Mouse (Mus musculus) ES-E14 (cell line): ENCODE results near the gene Vars. TPM values are rescaled to one million over a fixed set of nuclear protein-coding genes. Genes with fewer than 3 reads are reported as not detected.

ENCODE experiments used
- DNase-seq: peaks from one replicate; pipeline ENCODE4 v3.0.0-alpha.2; 2013; ENCODE audit warnings: low read depth, low spot score
- H3K27ac ChIP-seq: 2 replicates; pipeline ENCODE4 v1.5.1; 2012; ENCODE audit warnings: low read depth, mild to moderate bottlenecking, low read length, moderate library complexity, mixed read lengths; ENCODE audit not compliant: poor library complexity, insufficient read depth, severe bottlenecking
- H3K36me3 ChIP-seq: 2 replicates; pipeline ENCODE4 v1.6.1; 2012; ENCODE audit warnings: mild to moderate bottlenecking, low read length, moderate library complexity, mixed read lengths; ENCODE audit not compliant: control insufficient read depth, poor library complexity, insufficient read depth, severe bottlenecking
- H3K4me1 ChIP-seq, 2 experiments: fragments of 150-350 bp in 1 of 2; sonication (generic) in 1 of 2; 2 replicates each; pipeline ENCODE4 v1.6.1; 2012; ENCODE audit warnings: low read length in 2 of 2, mild to moderate bottlenecking in 1 of 2, mixed read lengths in 1 of 2; ENCODE audit not compliant: control insufficient read depth in 2 of 2, insufficient read depth in 2 of 2, poor library complexity in 1 of 2
- H3K4me3 ChIP-seq, 2 experiments: fragments of 150-350 bp in 1 of 2; sonication (generic) in 1 of 2; 2 replicates each; pipeline ENCODE4 v1.5.1; 2012; ENCODE audit warnings: low read length in 2 of 2, low read depth in 1 of 2, mild to moderate bottlenecking in 1 of 2, mixed read lengths in 1 of 2; ENCODE audit not compliant: insufficient read depth in 1 of 2, poor library complexity in 1 of 2, severe bottlenecking in 1 of 2
- H3K9ac ChIP-seq: 2 replicates; pipeline ENCODE4 v1.6.1; 2012; ENCODE audit warnings: low read depth, mild to moderate bottlenecking, low read length, mixed read lengths; ENCODE audit not compliant: poor library complexity, insufficient read depth, severe bottlenecking
- H3K9me3 ChIP-seq: fragments of 150-350 bp; sonication (generic); 2 replicates; pipeline ENCODE4 v1.6.1; 2012; ENCODE audit warnings: low read depth, mild to moderate bottlenecking, low read length; ENCODE audit not compliant: control insufficient read depth, insufficient read depth
- CHD2 ChIP-seq: IDR thresholded peaks from 2 replicates; pipeline ENCODE4 v1.6.1; 2014; ENCODE audit warnings: mild to moderate bottlenecking, low read depth, low read length, inconsistent platforms
- HCFC1 ChIP-seq: IDR thresholded peaks from 2 replicates; pipeline ENCODE4 v1.6.1; 2012; ENCODE audit warnings: low read length, inconsistent platforms, borderline replicate concordance; ENCODE audit not compliant: insufficient read depth
- MAFK ChIP-seq: IDR thresholded peaks from 2 replicates; pipeline ENCODE4 v1.6.1; 2014; ENCODE audit warnings: mild to moderate bottlenecking, low read depth, low read length, inconsistent platforms; ENCODE audit not compliant: insufficient read depth
- ZC3H11A ChIP-seq: IDR thresholded peaks from 2 replicates; pipeline ENCODE4 v1.6.1; 2012; ENCODE audit warnings: low read depth, mild to moderate bottlenecking, inconsistent platforms, low read length, borderline replicate concordance
- ZNF384 ChIP-seq: IDR thresholded peaks from 2 replicates; pipeline ENCODE4 v1.6.1; 2012; ENCODE audit warnings: low read depth, low read length, inconsistent platforms
- in situ Hi-C, 2 experiments: fragments of 600-800 bp; cut with MboI; formaldehyde crosslinking; loops; one replicate each; pipeline ENCODE4 v1.15.1; 2025; ENCODE audit warnings: low sequenced_read_pairs in 2 of 2, inconsistent platforms in 1 of 2; ENCODE audit not compliant: unreplicated experiment in 2 of 2
- total RNA-seq: library from RNA; depleted of rRNA; stranded (reverse); fragments of 300-350 nt; gene quantifications from 2 replicates; pipeline ENCODE4 v1.2.3, GENCODE M21; 2012

The Vars gene
- total RNA-seq, 1 experiment: 303 TPM

DNA sequence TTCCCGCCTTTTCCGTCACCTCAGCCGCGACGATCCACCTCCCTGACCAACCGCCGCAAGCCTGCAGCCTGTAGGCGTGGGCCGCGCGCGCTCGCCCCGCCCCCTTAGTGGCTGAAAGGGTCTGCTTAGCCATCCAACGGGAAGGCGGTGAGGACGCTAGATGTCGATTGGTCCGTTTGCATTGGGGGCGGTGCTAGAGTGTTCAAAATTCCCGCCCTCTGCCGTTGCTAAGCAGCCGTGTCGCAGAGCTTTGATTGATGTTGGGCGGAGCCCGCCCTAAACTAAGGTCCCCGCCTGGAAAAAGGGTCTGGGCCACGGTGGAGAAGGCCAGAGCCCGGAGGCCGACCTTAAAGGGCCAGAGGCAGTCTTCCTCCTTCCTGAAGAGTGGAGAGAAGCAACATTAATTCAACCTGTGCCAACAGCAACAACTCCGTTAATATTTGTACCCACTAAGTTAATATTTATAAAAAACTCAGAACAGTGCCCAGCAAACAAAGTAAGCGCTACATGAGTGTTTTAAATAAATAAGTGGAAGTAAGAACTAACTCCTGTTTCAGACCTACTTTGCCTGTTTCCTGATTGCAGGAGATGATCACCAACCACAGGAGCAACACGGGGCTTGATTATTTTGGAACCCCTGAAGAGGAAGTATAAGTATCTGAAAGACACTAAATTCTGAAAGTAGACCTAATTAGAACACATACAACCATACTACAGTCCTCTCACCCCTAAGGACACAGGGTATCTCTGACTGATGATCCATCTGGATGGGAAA lies 46.1 kb downstream of the Vars start, which contains the start of gene Msh5:
Gene Msh5, minus strand, starts transcription at position 65 of the 775 bp plus-strand sequence.
- Histone ChIP-seq H3K36me3 (no peaks in the 10 kb centered on the region), H3K9me3 (no peaks in the 10 kb centered on the region), H3K9ac (peak within 1 kb of the TSS; percentile 91), H3K4me3 (peak within 1 kb of the TSS; percentile 66 to 78), H3K27ac (no peak within 1 kb of the TSS), H3K4me1 (peaks cover 0 to 16% of the 10 kb centered on the region in 2 experiments)
- no peak for TF ChIP-seq MAFK
- 0 out of 2 replicates have a peak, but pooled peaks have one; percentile 17 for TF ChIP-seq CHD2
- no peak for TF ChIP-seq ZNF384
- TF ChIP-seq HCFC1: no peak
- no peak for TF ChIP-seq ZC3H11A
- DNase-seq: peak; percentile 100
- in situ Hi-C loops: no loop called here

DNA sequence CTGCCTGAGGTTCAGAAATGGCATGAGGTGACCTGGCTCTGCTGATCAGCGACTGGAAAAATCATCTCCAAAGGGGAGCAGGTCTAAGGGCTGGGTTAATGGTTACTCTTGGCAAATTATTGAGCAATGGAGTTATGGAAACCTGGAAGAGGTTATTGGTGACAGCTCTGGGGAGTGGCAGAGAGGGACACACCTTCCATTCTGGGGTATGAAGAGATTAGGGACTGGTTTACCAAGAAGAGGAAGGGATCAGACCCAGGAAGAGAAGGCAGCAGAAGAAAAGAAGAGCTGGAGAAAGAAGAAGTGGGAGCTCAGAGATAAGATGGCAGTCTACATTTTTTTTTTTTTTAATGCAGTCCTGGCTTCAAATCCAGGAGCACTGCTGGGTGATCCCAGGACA lies 46.9 kb downstream of the Vars start:
- TF ChIP-seq ZNF384 (no peak), MAFK (no peak), HCFC1 (no peak), ZC3H11A (no peak), CHD2 (no peak)
- no peak overlapping the region for H3K9ac ChIP-seq
- peaks cover 0 to 24% of the 10 kb centered on the region in 2 experiments for H3K4me1 ChIP-seq
- in situ Hi-C loops: no loop called here
- no peak overlapping the region for H3K27ac ChIP-seq
- no peak for DNase-seq
- H3K36me3 ChIP-seq: peaks cover 5% of the 10 kb centered on the region; the same call in 1 of the 2 replicates
- no peaks in the 10 kb centered on the region for H3K9me3 ChIP-seq
- no peak overlapping the region for H3K4me3 ChIP-seq

DNA sequence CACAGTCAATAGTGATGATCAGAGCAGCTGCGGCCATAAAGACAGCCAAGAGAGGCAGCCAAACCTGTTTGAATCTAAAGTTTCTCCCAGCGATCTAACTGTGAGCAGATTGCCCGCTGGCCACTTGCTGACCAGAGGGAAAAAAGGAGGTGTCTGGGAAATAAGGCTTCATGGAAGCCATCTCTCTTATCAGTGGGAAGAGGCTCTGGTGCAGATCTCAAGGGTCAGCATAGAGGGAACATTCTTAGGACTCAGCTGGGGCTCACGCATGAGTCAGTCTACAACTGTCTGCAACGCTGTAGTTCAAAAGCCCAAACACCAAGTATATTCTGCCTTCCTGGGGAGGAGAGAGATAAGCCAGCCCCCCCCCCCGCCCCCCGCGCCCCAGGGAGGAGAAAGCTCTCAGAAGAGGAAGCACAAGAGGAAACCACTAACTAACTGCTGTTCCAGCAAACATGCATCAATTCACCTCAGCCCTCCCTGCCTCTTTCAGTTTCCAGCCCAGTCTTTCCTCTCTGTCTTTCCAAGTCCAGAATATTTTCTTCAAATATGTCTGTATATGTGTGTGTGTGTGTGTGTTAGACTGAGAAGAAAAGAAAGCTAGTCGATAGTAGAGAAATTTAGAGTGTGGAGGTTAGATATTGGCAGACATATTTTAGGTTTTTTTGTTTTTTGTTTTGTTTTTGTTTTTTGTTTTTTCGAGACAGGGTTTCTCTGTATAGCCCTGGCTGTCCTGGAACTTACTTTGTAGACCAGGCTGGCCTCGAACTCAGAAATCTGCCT lies 47.6 kb downstream of the Vars start:
- Histone ChIP-seq H3K4me1 (peaks cover 0 to 28% of the 10 kb centered on the region in 2 experiments), H3K9ac (no peak overlapping the region), H3K27ac (no peak overlapping the region), H3K36me3 (peaks cover 9% of the 10 kb centered on the region), H3K9me3 (no peaks in the 10 kb centered on the region), H3K4me3 (no peak overlapping the region)
- in situ Hi-C loops: no loop called here
- DNase-seq: no peak
- no peak for TF ChIP-seq ZNF384
- TF ChIP-seq HCFC1: no peak
- no peak for TF ChIP-seq CHD2
- TF ChIP-seq ZC3H11A: no peak
- no peak for TF ChIP-seq MAFK

DNA sequence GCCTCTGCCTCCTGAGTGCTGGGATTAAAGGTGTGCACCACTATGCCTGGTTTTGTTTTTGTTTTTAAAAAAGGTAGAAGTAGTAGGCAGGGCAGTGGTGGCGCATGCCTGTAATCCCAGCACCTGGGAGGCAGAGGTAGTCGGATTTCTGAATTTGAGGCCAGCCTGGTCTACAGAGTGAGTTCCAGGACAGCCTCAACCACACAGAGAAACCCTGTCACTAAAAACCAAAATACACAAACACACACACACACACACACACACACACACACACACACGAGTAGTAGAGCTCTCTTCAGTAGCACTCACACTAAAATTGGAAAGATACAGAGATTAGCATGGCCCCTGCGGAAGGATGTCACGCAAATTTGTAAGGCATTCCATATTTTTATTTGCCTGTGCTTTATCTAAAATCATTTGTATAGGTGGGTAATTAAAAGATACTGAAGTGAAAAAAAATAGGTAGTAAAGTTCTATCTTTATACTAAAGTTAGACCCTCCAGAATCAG lies 48.2 kb downstream of the Vars start:
- Histone ChIP-seq H3K27ac (no peak overlapping the region), H3K9ac (no peak overlapping the region; the same call in 1 of the 2 replicates), H3K9me3 (no peaks in the 10 kb centered on the region), H3K4me1 (peaks cover 0 to 28% of the 10 kb centered on the region in 2 experiments), H3K4me3 (no peak overlapping the region), H3K36me3 (peaks cover 12% of the 10 kb centered on the region)
- in situ Hi-C loops: no loop called here
- no peak for DNase-seq
- TF ChIP-seq ZNF384 (no peak), HCFC1 (no peak), CHD2 (no peak), ZC3H11A (no peak), MAFK (no peak)
